Mouse (Mus musculus) erythroblast, adult 5-6 weeks (primary cell): ENCODE results near the gene Guca2a. TPM values are rescaled to one million over a fixed set of nuclear protein-coding genes. Genes with fewer than 3 reads are reported as not detected.

ENCODE experiments used
- ATAC-seq: replicated peaks from 2 replicates; pipeline ENCODE4 v1.8.0; 2016; ENCODE audit warnings: moderate number of reproducible peaks, mild to moderate bottlenecking, moderate TSS enrichment, inconsistent platforms; ENCODE audit not compliant: poor library complexity, low FRiP score, severe bottlenecking
- total RNA-seq, 2 experiments: library from RNA; stranded (forward) in 1 of 2; stranded (reverse) in 1 of 2; fragments of 150-400 nt in 1 of 2; fragments of 200-764, 138-1000 nt in 1 of 2; gene quantifications; 2 replicates each; pipeline versions ENCODE4 v1.2.3 to v1.2.4; 2015 to 2017; ENCODE audit warnings: low replicate concordance in 2 of 2

Gene Guca2a
- not detected in 2 replicates for total RNA-seq (2015; ENCODE audit: low replicate concordance)
- total RNA-seq (2017; ENCODE audit: low replicate concordance), result not detected in 2 replicates

- ATAC-seq, result no peak
Measured at GRCm38 (mm10) chr4:119637176-119637845, at the start of gene Guca2a. TSS of gene Guca2a (plus strand) at chr4:119637704.

- no peak for ATAC-seq
Measured at GRCm38 (mm10) chr4:119588037-119588436, 49.5 kb upstream of the Guca2a start.

GRCm38 (mm10) chr4:119589423-119589822, 48.1 kb upstream of the Guca2a start:
- ATAC-seq, result no peak

- no peak for ATAC-seq
Measured at GRCm38 (mm10) chr4:119590027-119590426, 47.5 kb upstream of the Guca2a start.

- no peak for ATAC-seq
Measured at GRCm38 (mm10) chr4:119592479-119592878, 45.0 kb upstream of the Guca2a start.

GRCm38 (mm10) chr4:119594331-119594730, 43.2 kb upstream of the Guca2a start:
- ATAC-seq, result no peak

- no peak for ATAC-seq
Measured at GRCm38 (mm10) chr4:119599605-119600004, 37.9 kb upstream of the Guca2a start.

- ATAC-seq, result no peak
Measured at GRCm38 (mm10) chr4:119609488-119609887, 28.0 kb upstream of the Guca2a start.

GRCm38 (mm10) chr4:119614078-119614477, 23.4 kb upstream of the Guca2a start:
- no peak for ATAC-seq

- no peak for ATAC-seq
Measured at GRCm38 (mm10) chr4:119614724-119615123, 22.8 kb upstream of the Guca2a start.

- ATAC-seq, result no peak
Measured at GRCm38 (mm10) chr4:119626081-119626645, 11.3 kb upstream of the Guca2a start.

GRCm38 (mm10) chr4:119626876-119627275, 10.6 kb upstream of the Guca2a start:
- no peak for ATAC-seq

GRCm38 (mm10) chr4:119627317-119627716, 10.2 kb upstream of the Guca2a start:
- no peak for ATAC-seq

- 0 out of 2 replicates have a peak, but pooled peaks have one; percentile 52 for ATAC-seq
Measured at GRCm38 (mm10) chr4:119628363-119628762, 9.1 kb upstream of the Guca2a start.

- ATAC-seq, result no peak
Measured at GRCm38 (mm10) chr4:119631115-119631919, 6.2 kb upstream of the Guca2a start.

- no peak for ATAC-seq
Measured at GRCm38 (mm10) chr4:119632721-119633120, 4.8 kb upstream of the Guca2a start.

- no peak for ATAC-seq
Measured at GRCm38 (mm10) chr4:119633342-119633741, 4.2 kb upstream of the Guca2a start.

- ATAC-seq, result no peak
Measured at GRCm38 (mm10) chr4:119633948-119634347, 3.6 kb upstream of the Guca2a start.

- no peak for ATAC-seq
Measured at GRCm38 (mm10) chr4:119634908-119635660, 2.4 kb upstream of the Guca2a start.

GRCm38 (mm10) chr4:119635686-119636085, 1.8 kb upstream of the Guca2a start:
- no peak for ATAC-seq
